Mouse (Mus musculus) cortical plate, adult 2 months (tissue): ENCODE measurements around the gene Lsamp.

Source experiments
- CTCF ChIP-seq: fragments of 200-500 bp; IDR thresholded peaks from 2 replicates; pipeline ENCODE4 v1.5.1; 2011; ENCODE audit warnings: mild to moderate bottlenecking, control low read depth, low read length; ENCODE audit not compliant: insufficient read depth; ENCODE audit errors: extremely low read depth
- POLR2A ChIP-seq: fragments of 200-500 bp; IDR thresholded peaks from 2 replicates; pipeline ENCODE4 v1.6.1; 2011; ENCODE audit warnings: mild to moderate bottlenecking, low read length, control low read depth; ENCODE audit not compliant: insufficient read depth; ENCODE audit errors: extremely low read depth

- TF ChIP-seq POLR2A (no peak), CTCF (no peak)
These were observed 1669.1 kb downstream of the Lsamp start for GRCm38 (mm10) chr16:41653261-41653660.
